Mouse (Mus musculus): ENCODE measurements at regions not wholly inside any gene's neighbourhood (a gene's known extent, or its start where the extent isn't known, plus 50 kb on each side); places are given as distances from the start of the nearest gene placed in this dataset.

GRCm38 (mm10) chr13:101289407-101289806 is 456.2 kb upstream of the Slc30a5 start:
- no peak for DNase-seq (ENCODE audit: low spot score in 2 of 2)

- DNase-seq (ENCODE audit: low spot score in 2 of 2): no peak
These were observed 453.9 kb upstream of the Slc30a5 start for GRCm38 (mm10) chr13:101287131-101287530.

- no peak for DNase-seq (ENCODE audit: low spot score in 2 of 2)
These were observed 453.0 kb upstream of the Slc30a5 start for GRCm38 (mm10) chr13:101286029-101286917.

GRCm38 (mm10) chr13:101278127-101278526 is 444.9 kb upstream of the Slc30a5 start:
- no peak for DNase-seq (ENCODE audit: low spot score in 2 of 2)

GRCm38 (mm10) chr13:101276766-101277165 is 443.5 kb upstream of the Slc30a5 start:
- DNase-seq (ENCODE audit: low spot score in 2 of 2): no peak

- DNase-seq (ENCODE audit: low spot score in 2 of 2): no peak
These were observed 441.4 kb upstream of the Slc30a5 start for GRCm38 (mm10) chr13:101274470-101275141.

GRCm38 (mm10) chr13:101273321-101273720 is 440.1 kb upstream of the Slc30a5 start:
- DNase-seq (ENCODE audit: low spot score in 2 of 2): no peak

GRCm38 (mm10) chr13:101253698-101254468 is 420.7 kb upstream of the Slc30a5 start:
- no peak for DNase-seq (ENCODE audit: low spot score in 2 of 2)

- no peak for DNase-seq (ENCODE audit: low spot score in 2 of 2)
These were observed 416.1 kb upstream of the Slc30a5 start for GRCm38 (mm10) chr13:101249369-101249768.

GRCm38 (mm10) chr13:101244326-101244725 is 411.1 kb upstream of the Slc30a5 start:
- DNase-seq (ENCODE audit: low spot score in 2 of 2): no peak

GRCm38 (mm10) chr13:101238860-101239259 is 405.6 kb upstream of the Slc30a5 start:
- DNase-seq (ENCODE audit: low spot score in 2 of 2): no peak

- no peak for DNase-seq (ENCODE audit: low spot score in 2 of 2)
These were observed 403.8 kb upstream of the Slc30a5 start for GRCm38 (mm10) chr13:101237035-101237434.

- DNase-seq (ENCODE audit: low spot score in 2 of 2): no peak
These were observed 402.6 kb upstream of the Slc30a5 start for GRCm38 (mm10) chr13:101235846-101236245.

GRCm38 (mm10) chr13:101235110-101235509 is 401.9 kb upstream of the Slc30a5 start:
- no peak for DNase-seq (ENCODE audit: low spot score in 2 of 2)

GRCm38 (mm10) chr13:101234550-101234949 is 401.3 kb upstream of the Slc30a5 start:
- no peak for DNase-seq (ENCODE audit: low spot score in 2 of 2)

- no peak for DNase-seq (ENCODE audit: low spot score in 2 of 2)
These were observed 400.6 kb upstream of the Slc30a5 start for GRCm38 (mm10) chr13:101233843-101234281.

- no peak for DNase-seq (ENCODE audit: low spot score in 2 of 2)
These were observed 400.1 kb upstream of the Slc30a5 start for GRCm38 (mm10) chr13:101233181-101233842.

GRCm38 (mm10) chr13:101229861-101230260 is 396.6 kb upstream of the Slc30a5 start:
- DNase-seq (ENCODE audit: low spot score in 2 of 2): no peak

GRCm38 (mm10) chr13:101225366-101225765 is 392.1 kb upstream of the Slc30a5 start:
- no peak for DNase-seq (ENCODE audit: low spot score in 2 of 2)

GRCm38 (mm10) chr13:101221331-101222043 is 388.3 kb upstream of the Slc30a5 start:
- DNase-seq (ENCODE audit: low spot score in 2 of 2): no peak

- DNase-seq (ENCODE audit: low spot score in 2 of 2): no peak
These were observed 386.3 kb upstream of the Slc30a5 start for GRCm38 (mm10) chr13:101219568-101219967.
